Mouse (Mus musculus): ENCODE data around the gene Msmp. TPM values are rescaled to one million over a fixed set of nuclear protein-coding genes. Genes with fewer than 3 reads are reported as not detected.

Msmp gene
- polyA plus RNA-seq, 1 experiment from 2014 or later, result not detected

DNA sequence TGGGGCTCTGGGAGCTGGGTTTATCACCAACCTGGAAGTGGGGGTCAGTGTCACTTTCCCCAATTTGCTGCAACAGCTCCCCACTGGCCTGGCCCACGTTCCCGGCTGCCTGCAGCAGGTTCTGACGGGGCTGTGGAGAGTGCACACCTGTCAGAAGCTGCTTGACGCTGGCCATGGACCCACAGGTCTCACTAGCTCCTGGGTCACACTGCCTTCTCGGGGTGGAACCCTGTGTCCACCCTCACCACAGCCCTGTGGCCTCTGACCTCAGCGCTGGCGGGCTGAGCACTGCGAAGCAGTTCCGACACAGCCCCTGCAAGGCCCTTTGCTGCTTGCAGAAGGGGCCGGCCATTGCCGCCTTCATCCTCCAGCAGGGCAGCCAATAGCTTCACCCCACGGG is 35.2 kb downstream of the Msmp start:
- Histone ChIP-seq H3K4me2 (ENCODE audit: low read length) (no peak overlapping the region), H3K27me3 (ENCODE audit: control insufficient read depth, insufficient read depth, low read length) (no peaks in the 10 kb centered on the region), H3K9me3 (ENCODE audit: control insufficient read depth, low read length) (peaks cover 6% of the 10 kb centered on the region), H3K9ac (ENCODE audit: low read length) (no peak overlapping the region), H3K27ac (replicated peaks in 1 of 2; ENCODE audit: control insufficient read depth in 1 of 2, insufficient read depth in 1 of 2, low read depth in 2 of 2, low read length in 2 of 2) (no peak overlapping the region), H3K4me3 (ENCODE audit: control insufficient read depth in 1 of 2, insufficient read depth in 1 of 2, low read depth in 1 of 2, low read length in 2 of 2) (no peak overlapping the region), H3K36me3 (ENCODE audit: control insufficient read depth, insufficient read depth, low read length) (peaks cover 100% of the 10 kb centered on the region), H3K4me1 (ENCODE audit: control insufficient read depth in 2 of 2, insufficient read depth in 2 of 2, low read length in 2 of 2) (no peaks in the 10 kb centered on the region)
- WGBS, result 86% methylated on average over 12 of the region's 12 CpGs
- no peak for ATAC-seq (ENCODE audit: insufficient number of reproducible peaks, insufficient read depth, low FRiP score, low read depth)

DNA sequence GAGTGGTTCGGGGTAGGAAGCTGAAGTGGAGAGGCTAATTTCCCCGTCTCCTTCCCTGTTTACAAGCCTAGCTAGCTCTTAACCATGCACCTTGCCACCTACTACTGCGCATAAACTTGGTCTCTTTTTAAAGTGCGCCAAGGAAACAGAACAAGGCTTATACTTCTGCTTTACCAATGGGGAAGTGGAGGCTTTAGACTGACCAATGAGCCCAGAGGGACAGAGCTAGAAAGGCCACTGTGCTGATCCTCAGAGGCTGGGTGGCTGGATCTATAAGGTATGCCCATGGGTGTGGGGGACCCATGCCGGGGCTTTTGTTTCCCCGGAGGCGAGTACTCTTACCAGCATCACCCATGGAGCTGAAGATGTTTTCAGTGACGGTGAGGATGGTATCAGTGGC is 37.1 kb downstream of the Msmp start:
- no peak for ATAC-seq (ENCODE audit: insufficient number of reproducible peaks, insufficient read depth, low FRiP score, low read depth)
- Histone ChIP-seq H3K9ac (ENCODE audit: low read length) (no peak overlapping the region), H3K27me3 (ENCODE audit: control insufficient read depth, insufficient read depth, low read length) (no peaks in the 10 kb centered on the region), H3K9me3 (ENCODE audit: control insufficient read depth, low read length) (peaks cover 2% of the 10 kb centered on the region), H3K4me1 (ENCODE audit: control insufficient read depth in 2 of 2, insufficient read depth in 2 of 2, low read length in 2 of 2) (no peaks in the 10 kb centered on the region), H3K36me3 (ENCODE audit: control insufficient read depth, insufficient read depth, low read length) (peaks cover 100% of the 10 kb centered on the region), H3K27ac (replicated peaks in 1 of 2; ENCODE audit: control insufficient read depth in 1 of 2, insufficient read depth in 1 of 2, low read depth in 2 of 2, low read length in 2 of 2) (no peak overlapping the region), H3K4me2 (ENCODE audit: low read length) (no peak overlapping the region), H3K4me3 (ENCODE audit: control insufficient read depth in 1 of 2, insufficient read depth in 1 of 2, low read depth in 1 of 2, low read length in 2 of 2) (no peak overlapping the region)
- 93% methylated on average over 8 of the region's 8 CpGs for WGBS

DNA sequence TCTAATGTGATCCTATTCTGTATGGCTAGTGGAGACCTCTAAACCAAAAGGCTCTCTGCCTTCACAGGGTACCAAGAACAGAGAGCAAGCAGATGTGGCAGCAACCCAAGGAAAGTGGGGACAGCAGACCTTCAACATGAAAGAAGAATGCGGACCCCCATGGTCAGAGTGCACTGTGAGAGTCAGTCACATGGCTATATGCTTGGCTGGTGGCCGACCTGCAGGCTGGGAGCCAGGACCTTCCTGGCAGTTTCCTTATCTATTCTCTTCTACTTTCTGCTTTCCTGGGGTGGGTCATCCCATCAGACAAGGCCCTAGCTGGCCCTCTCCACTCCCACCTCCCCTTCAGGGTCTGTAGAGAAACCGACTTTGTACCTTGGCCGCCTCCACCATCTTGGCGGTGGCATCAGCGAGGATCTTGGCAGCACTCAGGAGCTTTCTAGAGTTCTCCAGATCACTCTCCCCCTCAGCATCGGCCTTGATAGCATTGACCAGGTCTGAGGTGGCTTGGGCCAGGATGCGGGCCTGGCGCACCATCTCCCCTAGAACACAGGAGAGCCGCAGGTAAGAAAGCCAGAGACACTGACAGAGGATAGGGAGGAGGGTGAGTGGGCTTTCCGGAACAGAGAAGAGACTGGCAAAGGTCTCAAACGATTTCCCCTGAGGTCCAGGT is 37.8 kb downstream of the Msmp start:
- Histone ChIP-seq H3K4me3 (ENCODE audit: control insufficient read depth in 1 of 2, insufficient read depth in 1 of 2, low read depth in 1 of 2, low read length in 2 of 2) (no peak overlapping the region), H3K9me3 (ENCODE audit: control insufficient read depth, low read length) (no peaks in the 10 kb centered on the region), H3K27ac (replicated peaks in 1 of 2; ENCODE audit: control insufficient read depth in 1 of 2, insufficient read depth in 1 of 2, low read depth in 2 of 2, low read length in 2 of 2) (no peak overlapping the region), H3K36me3 (ENCODE audit: control insufficient read depth, insufficient read depth, low read length) (peaks cover 100% of the 10 kb centered on the region), H3K4me2 (ENCODE audit: low read length) (no peak overlapping the region), H3K9ac (ENCODE audit: low read length) (no peak overlapping the region), H3K27me3 (ENCODE audit: control insufficient read depth, insufficient read depth, low read length) (no peaks in the 10 kb centered on the region), H3K4me1 (ENCODE audit: control insufficient read depth in 2 of 2, insufficient read depth in 2 of 2, low read length in 2 of 2) (no peaks in the 10 kb centered on the region)
- 88% methylated on average over 12 of the region's 12 CpGs for WGBS
- ATAC-seq (ENCODE audit: insufficient number of reproducible peaks, insufficient read depth, low FRiP score, low read depth), result no peak

DNA sequence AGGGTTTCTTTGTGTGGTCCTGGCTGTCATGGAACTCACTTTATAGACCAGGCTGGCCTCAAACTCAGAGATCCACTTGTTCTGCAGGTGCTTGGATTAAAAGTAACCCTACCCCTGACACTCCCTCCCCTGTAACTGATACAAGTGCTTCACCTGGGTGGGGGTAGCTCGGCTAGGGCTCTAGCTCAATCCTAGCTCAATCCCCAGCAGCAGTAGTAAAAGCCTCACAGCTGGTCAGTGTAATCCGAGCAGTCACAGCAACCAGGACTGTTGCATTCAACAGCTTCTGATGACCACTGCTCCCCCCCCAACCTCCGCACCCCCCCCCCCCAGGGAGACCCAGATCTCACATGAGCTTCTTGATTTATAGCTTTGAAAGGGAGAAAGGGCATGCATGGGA is 42.2 kb downstream of the Msmp start:
- Histone ChIP-seq H3K4me3 (ENCODE audit: control insufficient read depth in 1 of 2, insufficient read depth in 1 of 2, low read depth in 1 of 2, low read length in 2 of 2) (no peak overlapping the region), H3K4me1 (ENCODE audit: control insufficient read depth in 2 of 2, insufficient read depth in 2 of 2, low read length in 2 of 2) (no peaks in the 10 kb centered on the region), H3K9me3 (ENCODE audit: control insufficient read depth, low read length) (no peaks in the 10 kb centered on the region), H3K27ac (replicated peaks in 1 of 2; ENCODE audit: control insufficient read depth in 1 of 2, insufficient read depth in 1 of 2, low read depth in 2 of 2, low read length in 2 of 2) (no peak overlapping the region), H3K9ac (ENCODE audit: low read length) (no peak overlapping the region), H3K36me3 (ENCODE audit: control insufficient read depth, insufficient read depth, low read length) (peaks cover 100% of the 10 kb centered on the region), H3K4me2 (ENCODE audit: low read length) (no peak overlapping the region), H3K27me3 (ENCODE audit: control insufficient read depth, insufficient read depth, low read length) (no peaks in the 10 kb centered on the region)
- no peak for ATAC-seq (ENCODE audit: insufficient number of reproducible peaks, insufficient read depth, low FRiP score, low read depth)
- WGBS, result 83% methylated on average over 3 of the region's 3 CpGs

DNA sequence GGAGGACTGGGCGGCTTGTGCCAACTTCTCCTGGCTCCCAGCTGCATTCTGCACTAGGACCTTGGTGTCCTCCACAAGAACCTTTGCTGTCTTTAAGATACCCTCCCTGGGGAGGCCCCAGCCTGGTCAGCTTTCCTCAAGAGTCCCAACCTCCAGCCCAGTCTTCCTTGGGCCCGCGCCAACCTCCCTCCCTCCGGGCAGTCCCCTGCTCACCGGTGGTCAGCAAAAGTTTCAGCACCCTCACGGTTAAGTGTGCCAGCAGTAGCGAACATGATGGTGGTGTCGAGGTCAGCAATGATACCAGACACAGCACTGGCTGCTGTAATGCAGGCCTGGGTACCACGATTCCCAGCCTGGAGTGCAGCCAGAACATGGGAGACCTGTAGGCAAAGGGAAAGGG is 48.3 kb downstream of the Msmp start:
- no peak; the same call in 1 of the 2 replicates for ATAC-seq (ENCODE audit: insufficient number of reproducible peaks, insufficient read depth, low FRiP score, low read depth)
- Histone ChIP-seq H3K27me3 (ENCODE audit: control insufficient read depth, insufficient read depth, low read length) (no peaks in the 10 kb centered on the region), H3K9ac (ENCODE audit: low read length) (no peak overlapping the region), H3K36me3 (ENCODE audit: control insufficient read depth, insufficient read depth, low read length) (peaks cover 100% of the 10 kb centered on the region), H3K27ac (replicated peaks in 1 of 2; ENCODE audit: control insufficient read depth in 1 of 2, insufficient read depth in 1 of 2, low read depth in 2 of 2, low read length in 2 of 2) (no peak overlapping the region), H3K4me1 (ENCODE audit: control insufficient read depth in 2 of 2, insufficient read depth in 2 of 2, low read length in 2 of 2) (0 out of 4 replicates have a peak, but pooled peaks cover 0 to 2% of the 10 kb centered on the region in 2 experiments), H3K4me3 (ENCODE audit: control insufficient read depth in 1 of 2, insufficient read depth in 1 of 2, low read depth in 1 of 2, low read length in 2 of 2) (no peak overlapping the region), H3K4me2 (ENCODE audit: low read length) (no peak overlapping the region), H3K9me3 (ENCODE audit: control insufficient read depth, low read length) (no peaks in the 10 kb centered on the region)
- WGBS, result 82% methylated on average over 9 of the region's 9 CpGs

DNA sequence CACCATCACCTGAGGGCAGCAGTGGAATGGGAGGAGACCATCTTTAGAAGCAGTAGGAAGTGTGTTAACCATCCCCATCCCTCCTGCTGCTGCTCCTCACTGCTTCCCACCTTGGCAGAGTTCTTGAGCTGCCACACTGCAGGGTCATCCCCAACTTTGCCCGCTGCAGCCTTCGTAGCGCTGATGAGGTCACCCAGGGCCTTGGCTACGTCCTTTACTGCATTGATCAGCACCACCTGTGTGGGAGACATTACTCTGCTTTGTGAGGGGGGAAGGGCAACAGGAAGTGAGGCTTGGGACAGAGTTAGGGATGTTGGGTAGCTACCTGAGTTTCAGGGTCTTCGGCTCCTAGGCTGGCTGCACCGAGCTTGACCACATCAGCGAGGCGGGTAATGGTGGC is 48.7 kb downstream of the Msmp start:
- Histone ChIP-seq H3K9ac (ENCODE audit: low read length) (no peak overlapping the region), H3K4me1 (ENCODE audit: control insufficient read depth in 2 of 2, insufficient read depth in 2 of 2, low read length in 2 of 2) (0 out of 4 replicates have a peak, but pooled peaks cover 0 to 6% of the 10 kb centered on the region in 2 experiments), H3K9me3 (ENCODE audit: control insufficient read depth, low read length) (no peaks in the 10 kb centered on the region), H3K27me3 (ENCODE audit: control insufficient read depth, insufficient read depth, low read length) (no peaks in the 10 kb centered on the region), H3K4me2 (ENCODE audit: low read length) (no peak overlapping the region), H3K27ac (replicated peaks in 1 of 2; ENCODE audit: control insufficient read depth in 1 of 2, insufficient read depth in 1 of 2, low read depth in 2 of 2, low read length in 2 of 2) (no peak overlapping the region), H3K4me3 (ENCODE audit: control insufficient read depth in 1 of 2, insufficient read depth in 1 of 2, low read depth in 1 of 2, low read length in 2 of 2) (no peak overlapping the region), H3K36me3 (ENCODE audit: control insufficient read depth, insufficient read depth, low read length) (peaks cover 99% of the 10 kb centered on the region)
- 92% methylated on average over 8 of the region's 8 CpGs for WGBS
- no peak; the same call in 1 of the 2 replicates for ATAC-seq (ENCODE audit: insufficient number of reproducible peaks, insufficient read depth, low FRiP score, low read depth)

DNA sequence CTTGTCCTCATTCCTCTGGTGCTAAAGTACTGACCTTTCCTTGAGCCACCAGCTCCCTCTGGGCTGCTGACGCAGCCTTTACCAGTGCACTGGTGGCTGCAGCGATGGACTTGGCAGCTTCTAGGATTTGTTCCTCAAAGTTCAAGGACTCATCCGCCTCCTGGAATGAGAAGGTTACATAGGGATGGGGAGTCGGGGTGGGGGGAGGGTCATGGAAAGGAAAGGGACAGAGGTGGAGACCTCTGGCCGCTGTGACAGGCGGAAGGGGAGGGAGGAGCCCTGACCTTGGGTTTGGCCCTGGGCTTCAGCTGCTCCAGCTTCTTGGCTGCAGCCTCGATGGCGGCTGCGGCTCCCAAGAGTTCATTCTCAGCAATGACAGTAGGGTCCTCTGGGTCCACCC is 51.0 kb downstream of the Msmp start:
- ATAC-seq (ENCODE audit: insufficient number of reproducible peaks, insufficient read depth, low FRiP score, low read depth), result no peak
- H3K9me3 ChIP-seq (ENCODE audit: control insufficient read depth, low read length), result no peaks in the 10 kb centered on the region
- H3K4me3 ChIP-seq (ENCODE audit: control insufficient read depth in 1 of 2, insufficient read depth in 1 of 2, low read depth in 1 of 2, low read length in 2 of 2), result no peak overlapping the region
- H3K4me2 ChIP-seq (ENCODE audit: low read length), result no peak overlapping the region
- H3K36me3 ChIP-seq (ENCODE audit: control insufficient read depth, insufficient read depth, low read length), result peaks cover 75% of the 10 kb centered on the region
- no peak overlapping the region for H3K9ac ChIP-seq (ENCODE audit: low read length)
- WGBS, result 84% methylated on average over 9 of the region's 9 CpGs
- no peak overlapping the region for H3K27ac ChIP-seq (replicated peaks in 1 of 2; ENCODE audit: control insufficient read depth in 1 of 2, insufficient read depth in 1 of 2, low read depth in 2 of 2, low read length in 2 of 2)
- H3K27me3 ChIP-seq (ENCODE audit: control insufficient read depth, insufficient read depth, low read length), result no peaks in the 10 kb centered on the region
- peaks cover 4 to 15% of the 10 kb centered on the region in 2 experiments for H3K4me1 ChIP-seq (ENCODE audit: control insufficient read depth in 2 of 2, insufficient read depth in 2 of 2, low read length in 2 of 2)

Measured in heart, embryonic 14.5 days (tissue).